Mouse (Mus musculus) forebrain, postnatal 0 days (tissue): ENCODE measurements around the gene Trak2. TPM values are rescaled to one million over a fixed set of nuclear protein-coding genes. Genes with fewer than 3 reads are reported as not detected.
"Not testable (repeated sequence)": the region's sequence is repeated elsewhere in the genome, so short reads cannot be mapped to it uniquely, and the experiment has no call there.

Experiments used
- ATAC-seq: fragments of 200-750 bp; cut with Nextera tagmentation; 2 replicates; pipeline ENCODE4 v1.8.0; 2017; ENCODE audit warnings: mild to moderate bottlenecking, moderate library complexity
- DNase-seq: peaks from one replicate; pipeline ENCODE4 v3.0.0-alpha.2; 2015
- H3K27ac ChIP-seq: fragments of 300-500 bp; sonication (generic); 2 replicates; pipeline ENCODE4 v1.5.1; 2014; ENCODE audit warnings: low read depth, mild to moderate bottlenecking, antibody characterized with exemption, low read length, moderate library complexity, mixed read lengths
- H3K27me3 ChIP-seq: fragments of 300-500 bp; sonication (generic); 2 replicates; pipeline ENCODE4 v1.6.1; 2014; ENCODE audit warnings: mild to moderate bottlenecking, low read length, mixed read lengths; ENCODE audit not compliant: insufficient read depth
- H3K36me3 ChIP-seq: fragments of 300-500 bp; sonication (generic); 2 replicates; pipeline ENCODE4 v1.6.1; 2014; ENCODE audit warnings: mild to moderate bottlenecking, moderate library complexity; ENCODE audit not compliant: insufficient read depth
- H3K4me1 ChIP-seq: fragments of 300-500 bp; sonication (generic); 2 replicates; pipeline ENCODE4 v1.6.1; 2014; ENCODE audit warnings: antibody characterized with exemption; ENCODE audit not compliant: insufficient read depth
- H3K4me2 ChIP-seq: fragments of 300-500 bp; sonication (generic); 2 replicates; pipeline ENCODE4 v1.6.1; 2014; ENCODE audit warnings: low read depth, mild to moderate bottlenecking, moderate library complexity
- H3K4me3 ChIP-seq: fragments of 300-500 bp; sonication (generic); 2 replicates; pipeline ENCODE4 v1.5.1; 2014; ENCODE audit warnings: low read depth, low read length, mixed read lengths
- H3K9ac ChIP-seq: fragments of 300-500 bp; sonication (generic); 2 replicates; pipeline ENCODE4 v1.6.1; 2014; ENCODE audit warnings: mild to moderate bottlenecking
- H3K9me3 ChIP-seq: fragments of 300-500 bp; sonication (generic); 2 replicates; pipeline ENCODE4 v1.6.1; 2016; ENCODE audit warnings: low read length
- CTCF ChIP-seq: sonication (generic); IDR thresholded peaks from 2 replicates; pipeline ENCODE4 v1.5.1; 2016; ENCODE audit warnings: antibody characterized with exemption, control low read depth, low read depth
- WGBS: fragments of 180-500 bp; shearing (Covaris S2); extraction: QIAGEN DNeasy Blood & Tissue Kit; methylation state at CpG from one replicate; pipeline ENCODE4 v1.1.7; 2014; 5-methylcytosine and 5-hydroxymethylcytosine counted together
- polyA plus RNA-seq: library from polyadenylated mRNA; unstranded; fragments of >200 nt; fragmentation: Nextera tagmentation; extraction: Ambion mirVana; gene quantifications from 2 replicates; pipeline ENCODE4 v1.2.1, GENCODE M21; 2015
- total RNA-seq: library from RNA; depleted of rRNA; stranded (reverse); fragments of >200 nt; gene quantifications from 2 replicates; pipeline ENCODE4 v1.2.3, GENCODE M21; 2014

The Trak2 gene
- total and polyA plus RNA-seq, 2 experiments from 2014 or later, result 12.8 to 40.9 TPM

GRCm38 (mm10) chr1:58909636-58910272, 63.5 kb downstream of the Trak2 start:
- ATAC-seq (no peak), DNase-seq (no peak)
- Histone ChIP-seq H3K9ac (no peak overlapping the region), H3K4me3 (no peak overlapping the region), H3K36me3 (peaks cover 71% of the 10 kb centered on the region), H3K4me1 (no peaks in the 10 kb centered on the region), H3K27me3 (no peaks in the 10 kb centered on the region), H3K4me2 (no peak overlapping the region), H3K27ac (no peak overlapping the region), H3K9me3 (no peaks in the 10 kb centered on the region)
- no peak for TF ChIP-seq CTCF
- WGBS, result 94% methylated on average over 12 of the region's 12 CpGs

DNA sequence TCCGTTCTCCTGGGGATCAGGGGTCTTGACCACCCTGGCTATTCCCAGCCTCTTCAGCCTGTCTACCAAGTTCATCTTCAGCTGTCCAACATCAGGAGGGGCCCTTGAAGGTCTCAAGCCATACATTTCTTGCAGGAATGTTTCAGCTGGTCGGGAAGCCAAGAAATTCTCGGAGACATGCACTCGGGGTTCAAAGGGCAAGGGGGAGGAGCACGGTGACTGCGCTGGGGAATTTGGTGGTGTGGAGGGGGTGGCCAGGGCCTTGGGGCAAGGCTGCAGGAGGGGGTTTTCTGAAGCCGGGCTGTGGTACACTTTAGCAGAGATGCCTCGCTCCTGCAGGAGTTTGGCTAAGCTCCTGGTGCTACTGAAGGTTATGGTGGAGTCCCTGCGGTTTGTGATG, 69.5 kb downstream of the Trak2 start:
- Histone ChIP-seq H3K27ac (no peak overlapping the region), H3K36me3 (peaks cover 57% of the 10 kb centered on the region), H3K4me2 (no peak overlapping the region), H3K4me3 (no peak overlapping the region), H3K9me3 (no peaks in the 10 kb centered on the region), H3K27me3 (no peaks in the 10 kb centered on the region), H3K4me1 (no peaks in the 10 kb centered on the region), H3K9ac (no peak overlapping the region)
- ATAC-seq, result no peak
- 91% methylated on average over 9 of the region's 9 CpGs for WGBS
- TF ChIP-seq CTCF, result no peak
- no peak for DNase-seq

DNA sequence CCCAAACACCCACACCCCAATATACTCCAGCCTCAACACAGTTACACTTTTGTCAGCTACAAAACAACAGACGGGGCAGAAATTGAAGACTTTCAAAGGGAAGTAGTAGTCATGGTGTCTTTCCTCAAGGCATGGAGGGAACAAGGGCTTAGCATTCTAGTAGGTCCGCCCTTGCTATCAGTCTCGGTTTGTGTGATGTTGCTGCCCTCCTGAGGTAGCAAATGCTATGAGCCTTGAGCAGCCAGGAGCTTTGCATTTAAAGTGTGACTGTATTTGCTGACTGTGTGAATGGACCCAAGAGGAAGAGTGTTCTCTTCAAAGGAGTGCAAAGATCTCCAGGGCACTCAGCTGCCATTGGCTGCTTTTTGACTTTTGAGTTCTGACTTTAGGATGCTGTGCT, 75.7 kb downstream of the Trak2 start:
- WGBS, result 30% methylated on average over 3 of the region's 3 CpGs
- H3K9me3 ChIP-seq, H3K4me1 ChIP-seq, H3K27ac ChIP-seq, H3K27me3 ChIP-seq, H3K4me3 ChIP-seq, H3K4me2 ChIP-seq, H3K9ac ChIP-seq: not testable (repeated sequence)
- DNase-seq (peak; percentile 43), ATAC-seq (peak; percentile 86)
- peak; percentile 63 for TF ChIP-seq CTCF
- H3K36me3 ChIP-seq, result peaks cover 15% of the 10 kb centered on the region

DNA sequence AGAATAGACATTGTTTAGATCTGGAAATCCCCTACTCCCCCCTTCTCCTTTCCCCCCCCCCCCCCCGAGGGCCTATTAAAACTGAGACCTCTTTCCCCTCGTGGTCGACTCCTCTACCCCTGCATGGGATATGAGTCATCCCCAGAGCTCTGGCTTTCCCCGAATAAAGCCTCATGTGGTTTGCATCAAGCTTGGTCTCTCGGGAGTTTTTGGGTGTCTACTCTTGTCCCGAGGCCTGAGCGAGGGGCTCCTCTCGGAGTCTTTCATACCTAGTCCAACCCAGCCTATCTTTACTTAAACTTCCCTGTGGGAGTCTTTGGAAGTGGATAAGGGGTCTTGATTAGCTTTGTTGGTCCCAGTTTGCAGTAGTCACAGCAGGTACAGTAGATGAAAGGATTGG, 80.8 kb downstream of the Trak2 start:
- H3K27ac ChIP-seq, result not testable (repeated sequence)

GRCm38 (mm10) chr1:58891481-58892170, 81.6 kb downstream of the Trak2 start:
- not testable (repeated sequence) for H3K36me3 ChIP-seq, H3K4me2 ChIP-seq, H3K27me3 ChIP-seq, H3K27ac ChIP-seq, H3K9me3 ChIP-seq, ATAC-seq, H3K4me1 ChIP-seq, H3K4me3 ChIP-seq, DNase-seq, H3K9ac ChIP-seq
- 77% methylated on average over 2 of the region's 2 CpGs for WGBS

More for the DNA sequence above, 80.8 kb downstream of the Trak2 start:
- not testable (repeated sequence) for H3K36me3 ChIP-seq, H3K4me1 ChIP-seq, H3K27me3 ChIP-seq, ATAC-seq, H3K4me3 ChIP-seq, H3K9me3 ChIP-seq, H3K9ac ChIP-seq, DNase-seq, H3K4me2 ChIP-seq
- WGBS, result 89% methylated on average over 7 of the region's 8 CpGs

DNA sequence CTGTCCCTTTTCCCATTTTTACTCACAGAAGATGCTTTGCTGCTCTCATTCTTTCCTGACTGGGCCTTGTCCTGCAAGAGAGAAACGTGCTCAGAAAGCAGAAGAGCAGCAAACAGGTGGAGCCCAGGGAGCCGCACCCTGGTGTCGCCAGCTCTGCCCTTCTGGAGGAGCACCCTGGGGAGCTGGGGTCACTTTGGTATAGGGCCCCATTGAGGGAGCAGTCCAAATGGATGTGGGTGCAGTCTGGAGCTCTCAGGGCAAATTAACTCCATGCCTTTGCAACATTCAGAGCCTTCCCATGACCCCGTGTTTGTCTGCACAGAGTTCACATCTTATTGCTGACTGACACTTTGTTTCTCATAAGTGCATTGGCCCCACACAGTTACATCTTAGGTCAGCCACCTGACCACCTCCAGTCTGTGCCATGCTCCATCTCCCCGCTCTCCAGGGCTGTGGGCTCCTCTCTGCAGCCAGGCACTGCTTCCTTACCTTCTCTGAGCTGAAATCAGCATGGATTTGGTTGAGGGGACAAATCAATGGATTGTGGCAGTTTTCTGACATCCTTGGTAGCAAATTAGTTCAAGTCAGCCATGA, 82.4 kb downstream of the Trak2 start:
- 84% methylated on average over 4 of the region's 5 CpGs for WGBS
- ATAC-seq, H3K27ac ChIP-seq, H3K9ac ChIP-seq, DNase-seq, H3K9me3 ChIP-seq, H3K4me1 ChIP-seq, H3K4me2 ChIP-seq, H3K27me3 ChIP-seq, H3K36me3 ChIP-seq, H3K4me3 ChIP-seq: not testable (repeated sequence)

GRCm38 (mm10) chr1:58889826-58890546, 83.2 kb downstream of the Trak2 start:
- no peak overlapping the region for H3K4me3 ChIP-seq
- TF ChIP-seq CTCF, result no peak
- H3K4me1 ChIP-seq, result no peaks in the 10 kb centered on the region
- H3K27ac ChIP-seq, result no peak overlapping the region
- ATAC-seq, result no peak
- WGBS, result 75% methylated on average over 5 of the region's 5 CpGs
- H3K9me3 ChIP-seq, result no peaks in the 10 kb centered on the region
- H3K9ac ChIP-seq, result no peak overlapping the region
- no peaks in the 10 kb centered on the region for H3K27me3 ChIP-seq
- DNase-seq, result no peak
- H3K36me3 ChIP-seq, result no peaks in the 10 kb centered on the region
- no peak overlapping the region for H3K4me2 ChIP-seq
